Mouse (Mus musculus) adrenal gland, postnatal 36 days (tissue): ENCODE results near the gene Sgca. TPM values are rescaled to one million over a fixed set of nuclear protein-coding genes. Genes with fewer than 3 reads are reported as not detected.
A peak's percentile ranks its signal among the peaks of the same experiment; 100 is the strongest.
"Not testable (repeated sequence)": the region's sequence is repeated elsewhere in the genome, so short reads cannot be mapped to it uniquely, and the experiment has no call there.

Experiments
- DNase-seq, 2 experiments: peaks; one replicate each; pipeline ENCODE4 v3.0.0; 2021; ENCODE audit warnings: mixed read lengths in 1 of 2
- total RNA-seq, 2 experiments: library from RNA; stranded (reverse); gene quantifications; 2 replicates each; pipeline ENCODE4 v1.2.3; 2021

Gene Sgca
- total RNA-seq, 2 experiments from 2014 or later: not detected

DNA sequence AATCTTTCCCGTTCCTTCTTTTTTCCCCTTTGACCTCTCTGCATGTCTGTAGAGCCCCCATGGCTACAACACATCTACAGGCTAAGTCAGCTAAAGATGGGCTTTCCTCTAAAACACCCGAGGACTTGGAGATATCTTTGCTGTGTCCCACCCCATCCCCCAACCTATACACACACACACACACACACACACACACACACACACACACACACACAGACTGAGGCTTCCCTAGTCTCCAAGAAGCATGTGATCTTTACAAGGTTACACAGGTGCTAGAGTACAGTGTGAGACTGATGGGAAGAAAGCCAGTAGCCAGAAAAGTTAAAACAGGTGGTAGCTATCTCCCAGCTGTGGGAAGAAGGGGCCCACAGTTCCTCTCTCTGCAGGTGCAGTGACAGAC is 10.3 kb upstream of the Sgca start:
- no peak for DNase-seq

DNA sequence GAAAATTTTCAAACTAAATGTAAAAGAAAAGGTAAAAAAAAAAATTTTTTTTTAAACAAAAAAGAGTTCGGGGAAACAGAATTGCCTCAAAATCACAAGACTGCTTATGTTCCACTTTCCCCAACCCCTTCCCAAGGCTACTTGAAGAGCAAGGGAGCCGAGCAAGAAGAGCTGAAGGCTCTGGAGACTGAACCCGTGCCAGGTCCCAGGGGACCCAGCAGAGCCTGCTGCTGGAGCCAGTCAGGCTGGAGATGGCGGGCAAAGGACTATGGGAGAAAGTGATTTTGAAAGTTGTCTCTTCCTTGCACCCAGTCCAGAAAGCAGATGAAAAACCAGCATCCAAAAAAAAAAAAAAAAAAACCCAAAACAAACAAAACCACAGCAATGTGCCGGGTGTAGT is 9.7 kb upstream of the Sgca start:
- DNase-seq: no peak

DNA sequence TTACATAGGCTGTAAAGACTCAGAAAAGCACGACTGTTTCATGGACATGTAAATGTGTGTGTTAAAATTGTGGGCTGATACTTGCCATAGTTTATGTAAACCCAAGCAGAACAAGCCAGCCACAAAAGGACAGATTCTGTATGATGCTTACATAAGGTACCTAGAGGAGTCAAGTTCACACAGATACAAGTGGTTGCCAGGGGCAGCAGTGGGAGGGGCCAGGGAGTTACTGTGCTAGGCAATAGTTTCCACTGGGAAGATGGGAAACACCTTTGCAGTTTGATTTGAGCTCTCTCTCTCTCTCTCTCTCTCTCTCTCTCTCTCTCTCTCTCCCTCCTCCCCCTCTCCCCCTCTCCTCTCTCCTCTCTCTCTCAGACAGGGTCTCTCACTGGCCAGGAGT is 9.0 kb upstream of the Sgca start:
- peak in 1 of 2 experiments; percentile 60 for DNase-seq

DNA sequence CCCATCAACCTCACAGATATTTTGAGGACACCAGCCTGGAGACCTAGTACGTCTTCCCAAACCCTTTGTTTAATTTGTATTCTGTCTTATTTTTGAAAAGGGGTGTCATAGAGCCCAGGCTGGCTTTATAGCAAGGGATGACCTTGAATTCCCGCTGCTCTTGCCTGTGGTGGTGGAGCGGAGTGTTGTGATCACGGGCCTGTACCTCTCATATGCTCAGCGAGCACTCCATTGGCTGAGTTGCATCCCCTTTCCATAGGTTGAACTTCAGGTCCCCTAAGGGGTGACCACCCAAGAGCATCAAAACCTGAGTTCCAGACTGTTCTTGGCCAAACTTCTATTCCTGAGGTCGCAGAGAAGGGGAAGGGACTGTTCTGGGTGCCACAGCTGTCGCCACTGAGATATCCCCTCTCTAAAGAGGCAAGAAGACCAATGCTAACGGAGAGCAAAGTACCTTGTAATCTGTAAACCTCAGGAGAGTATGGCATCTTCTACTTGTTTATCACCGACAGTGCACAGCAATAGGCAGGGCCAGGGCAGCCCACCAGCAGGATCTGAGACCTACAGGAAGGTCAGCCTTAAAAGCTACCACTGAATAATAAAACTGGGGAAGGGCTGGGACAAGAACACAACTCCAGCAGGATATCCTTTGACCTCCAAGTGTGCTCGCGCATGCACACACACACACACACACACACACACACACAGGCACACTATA is 3.5 kb upstream of the Sgca start:
- no peak for DNase-seq

DNA sequence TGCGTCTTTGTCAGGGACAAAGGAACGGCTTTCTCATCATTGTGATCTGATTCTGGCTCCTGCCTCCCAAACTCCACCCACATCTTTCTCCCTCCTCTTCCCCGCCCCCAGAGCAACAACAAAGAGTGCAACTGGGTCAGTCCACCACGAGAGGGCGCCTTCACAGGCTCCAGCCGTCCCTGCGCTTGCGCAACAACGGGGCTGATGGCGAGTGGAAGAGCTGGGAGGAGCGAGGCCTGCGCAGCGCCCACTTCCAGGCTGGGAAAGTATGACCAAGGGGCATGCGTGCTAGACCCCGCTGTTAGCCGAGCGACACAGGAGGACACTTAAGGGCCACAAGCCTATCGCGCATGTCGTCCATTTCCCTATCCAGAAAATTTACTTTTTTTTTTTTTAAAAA is 2.8 kb upstream of the Sgca start:
- DNase-seq: peak; percentile 97 to 99

DNA sequence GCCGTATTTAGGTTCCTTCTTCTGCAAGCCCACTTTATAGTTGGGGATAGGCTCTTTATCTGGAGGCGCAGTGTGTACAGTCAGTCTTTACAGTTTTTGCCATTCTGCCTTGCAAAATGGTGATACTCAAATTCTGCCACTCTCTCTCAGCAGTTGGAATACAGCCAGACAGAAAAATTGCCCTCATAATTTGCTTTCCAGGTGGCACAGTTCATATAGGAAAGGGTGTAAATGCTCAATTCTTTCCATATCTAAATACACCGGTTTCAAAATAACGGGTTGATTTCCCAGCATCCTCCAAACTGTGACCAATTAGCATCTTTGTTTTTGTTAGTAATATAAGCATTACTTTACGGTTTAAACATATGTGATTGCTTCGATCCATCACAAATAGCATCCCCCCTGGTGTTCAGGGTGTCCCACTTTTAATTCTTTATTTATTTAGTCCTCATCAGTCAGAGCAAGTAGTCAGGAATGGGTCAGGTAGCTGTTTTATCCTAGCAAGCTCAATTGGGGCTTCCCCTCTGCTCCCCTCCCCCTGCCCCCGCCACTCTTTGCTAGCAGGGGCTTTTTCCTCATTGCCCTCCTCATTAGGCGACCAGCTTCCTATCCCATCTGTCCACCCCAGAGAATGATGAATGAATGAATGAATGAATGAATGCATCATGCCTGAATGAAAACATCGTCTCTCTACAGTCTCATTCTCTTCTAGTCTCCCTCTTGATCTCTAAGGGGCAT is 2.2 kb upstream of the Sgca start:
- no peak for DNase-seq

DNA sequence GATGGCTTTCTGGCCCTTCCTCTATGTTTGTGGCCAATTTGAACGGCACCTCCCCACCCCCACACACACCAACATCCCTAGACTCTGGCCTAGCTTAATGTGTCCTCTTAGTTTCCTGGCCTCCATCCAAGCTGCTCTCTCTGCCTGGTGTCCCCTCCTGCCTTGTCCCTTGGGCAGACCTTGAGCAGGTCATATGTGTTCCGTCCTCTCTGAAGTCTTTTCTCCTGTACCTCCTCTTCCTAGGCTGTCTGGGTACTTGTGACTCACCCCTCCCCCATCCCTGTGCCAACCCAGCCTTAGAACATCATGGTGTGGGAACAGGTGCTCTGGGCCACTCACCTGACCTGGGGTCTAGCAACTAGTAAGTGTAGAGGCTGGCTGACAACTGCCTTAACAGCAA is 1.2 kb downstream of the Sgca start:
- DNase-seq: no peak

DNA sequence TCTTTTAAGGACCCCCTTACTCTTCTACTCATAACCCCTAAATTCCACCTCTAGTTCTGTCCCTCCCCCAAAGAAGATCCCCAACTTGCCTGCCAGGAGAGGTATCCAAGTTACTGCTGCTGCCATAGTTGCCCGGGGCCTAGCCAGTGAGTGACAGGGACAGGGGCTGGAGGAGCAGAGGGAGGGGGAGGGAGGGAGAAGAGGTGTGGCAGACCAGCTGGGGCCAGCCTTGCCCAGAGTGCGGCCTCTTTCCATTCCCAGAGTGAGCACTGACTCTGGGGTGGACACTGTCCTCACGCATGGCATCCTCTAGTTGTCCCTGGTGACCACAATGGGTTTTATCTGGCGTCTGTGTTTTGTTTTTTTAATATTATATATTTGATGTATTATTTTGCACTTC is 2.8 kb downstream of the Sgca start:
- DNase-seq: no peak

DNA sequence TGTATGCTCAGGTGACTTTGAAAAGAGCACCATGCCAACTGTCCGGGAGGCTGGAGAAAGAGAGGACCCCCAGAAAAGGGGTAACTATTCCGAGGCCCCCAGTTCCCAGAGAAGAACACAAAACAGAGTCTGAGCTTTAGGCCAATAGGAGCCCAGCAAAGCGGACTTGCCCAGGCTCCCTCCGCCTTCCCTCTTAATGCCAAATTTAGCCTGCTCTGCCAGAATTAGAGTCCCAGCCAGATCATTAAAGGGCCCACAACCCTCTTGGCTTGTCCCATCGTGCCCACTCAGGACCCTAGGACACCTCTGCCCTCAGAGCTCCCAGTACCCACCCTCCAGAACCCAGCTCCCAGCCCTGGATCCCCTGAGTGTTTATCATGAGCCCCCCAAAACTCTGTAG is 3.2 kb downstream of the Sgca start:
- no peak for DNase-seq

DNA sequence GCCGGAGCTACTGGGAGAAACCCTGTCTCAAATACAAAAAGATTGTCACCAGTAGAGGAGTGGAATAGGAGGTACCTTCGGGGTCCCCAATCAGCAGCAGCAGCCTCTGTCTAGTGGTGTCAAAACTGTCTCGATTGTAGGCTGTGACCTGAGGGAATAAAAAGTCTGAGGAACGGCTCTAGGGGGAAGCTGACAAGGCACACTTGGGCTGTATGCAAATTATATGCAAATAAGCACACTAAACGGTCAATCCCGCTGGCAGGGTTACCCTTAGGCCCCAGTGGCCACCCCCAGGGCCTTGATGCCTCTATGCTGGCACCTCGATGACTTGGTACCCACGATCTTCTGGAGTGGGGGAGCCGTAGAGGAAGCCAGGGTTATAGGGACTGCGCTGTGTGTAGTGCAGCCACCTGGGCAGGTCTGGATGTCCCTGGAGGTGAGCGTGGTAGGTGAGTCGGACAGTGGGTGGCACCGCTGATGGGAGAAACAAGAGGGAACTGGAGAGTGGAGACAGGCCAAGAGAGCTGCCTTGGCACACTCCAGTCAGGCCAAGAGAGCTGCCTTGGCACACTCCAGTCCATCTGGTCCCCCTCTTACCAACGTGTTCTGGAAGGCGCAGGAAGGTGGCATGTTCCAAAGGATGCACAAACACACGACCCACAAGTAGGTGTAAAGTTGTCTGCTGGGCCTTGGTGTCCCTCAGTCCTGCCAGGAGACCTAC is 4.1 kb downstream of the Sgca start:
- DNase-seq: no peak

DNA sequence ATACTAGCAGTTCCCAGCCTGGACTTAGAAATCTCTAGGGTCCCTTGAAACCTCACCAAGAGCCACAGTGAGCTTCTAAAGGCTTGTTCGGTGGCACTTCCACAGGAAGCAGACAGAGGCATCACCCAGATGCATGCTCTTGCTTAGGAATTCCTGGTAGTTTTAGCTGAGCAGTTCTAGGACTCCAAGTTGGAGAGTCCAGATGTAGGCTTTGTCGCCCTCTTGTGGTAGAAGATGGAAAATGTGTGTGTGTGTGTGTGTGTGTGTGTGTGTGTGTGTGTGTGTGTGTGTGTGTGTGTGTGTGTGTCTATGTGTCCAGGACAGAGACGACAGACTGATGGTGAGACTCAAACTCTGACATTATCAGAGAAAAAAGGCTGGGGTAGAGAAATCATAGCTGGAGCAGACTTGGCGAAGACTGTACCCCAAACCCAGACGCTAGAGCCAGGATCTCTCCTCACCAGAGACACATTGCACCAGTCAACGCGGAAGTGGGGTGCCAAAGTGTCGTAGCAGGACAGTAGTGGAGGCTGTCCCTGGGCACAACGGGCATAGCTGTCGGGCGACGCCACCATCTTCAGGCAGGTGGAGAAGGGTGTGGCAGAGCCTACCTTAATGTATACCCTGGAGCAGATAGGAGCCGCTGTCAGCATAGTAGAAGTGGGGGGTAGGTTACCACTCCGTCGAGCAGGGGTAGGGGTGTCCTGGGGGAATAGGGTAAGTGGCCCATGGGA is 5.8 kb downstream of the Sgca start:
- peak; percentile 64 to 73 for DNase-seq

DNA sequence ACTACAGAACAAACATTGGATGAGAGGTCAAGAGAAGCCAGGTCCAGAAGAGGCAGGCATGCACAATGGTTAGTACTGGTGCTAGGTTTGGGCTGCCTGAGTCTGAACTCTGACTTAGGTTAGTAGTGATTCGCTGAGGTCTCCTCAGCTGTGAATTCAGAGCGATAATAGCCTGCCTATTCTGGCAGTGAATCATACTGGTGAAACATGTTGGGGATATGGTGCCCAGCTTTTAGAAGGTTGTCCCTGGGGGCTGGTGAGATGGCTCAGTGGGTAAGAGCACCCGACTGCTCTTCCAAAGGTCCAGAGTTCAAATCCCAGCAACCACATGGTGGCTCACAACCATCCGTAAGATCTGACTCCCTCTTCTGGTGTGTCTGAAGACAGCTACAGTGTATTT is 6.4 kb downstream of the Sgca start:
- not testable (repeated sequence) for DNase-seq

DNA sequence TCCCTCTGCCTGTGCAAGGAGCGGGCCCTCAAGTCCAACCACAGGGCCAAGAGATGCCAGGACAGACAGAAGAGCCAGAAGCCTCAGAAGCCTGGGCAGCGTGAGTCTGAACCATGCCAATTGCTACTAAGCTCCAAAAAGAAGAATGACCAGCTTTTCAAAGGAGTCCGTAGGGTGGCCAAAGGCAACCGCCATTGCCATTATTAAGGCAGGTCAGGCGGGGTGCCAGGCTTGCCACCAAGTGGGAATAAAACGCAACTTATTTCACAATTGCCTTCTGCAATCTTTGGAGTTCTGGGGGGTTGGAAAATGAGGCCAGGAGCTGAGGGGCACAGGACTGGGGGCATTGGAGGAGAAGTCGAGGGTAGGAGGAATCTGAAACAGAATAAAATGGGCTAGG is 7.9 kb downstream of the Sgca start:
- DNase-seq: peak in 1 of 2 experiments; percentile 38

DNA sequence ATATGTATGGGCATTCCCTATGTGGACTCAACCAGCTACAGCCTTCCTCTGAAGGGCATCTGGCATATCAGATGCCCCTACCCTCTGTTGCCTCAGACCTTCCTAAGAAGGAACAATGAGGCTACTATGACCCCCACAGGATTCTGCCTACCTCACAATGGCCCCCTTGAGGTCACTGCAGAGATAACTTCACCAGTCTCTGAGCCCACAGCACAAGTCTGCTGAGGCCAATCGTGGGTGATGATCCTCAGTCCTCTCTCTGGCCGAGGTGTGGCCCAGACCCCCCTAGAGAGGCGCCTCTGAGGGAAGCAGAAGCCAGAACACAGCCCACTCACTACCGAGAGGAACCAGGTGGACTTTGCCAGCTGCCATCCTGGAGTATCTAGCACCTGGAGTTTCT is 8.7 kb downstream of the Sgca start, which contains the start of gene Hils1:
TSS of gene Hils1 (plus strand) at position 175 of the 400 bp plus-strand sequence.
- DNase-seq: no peak

DNA sequence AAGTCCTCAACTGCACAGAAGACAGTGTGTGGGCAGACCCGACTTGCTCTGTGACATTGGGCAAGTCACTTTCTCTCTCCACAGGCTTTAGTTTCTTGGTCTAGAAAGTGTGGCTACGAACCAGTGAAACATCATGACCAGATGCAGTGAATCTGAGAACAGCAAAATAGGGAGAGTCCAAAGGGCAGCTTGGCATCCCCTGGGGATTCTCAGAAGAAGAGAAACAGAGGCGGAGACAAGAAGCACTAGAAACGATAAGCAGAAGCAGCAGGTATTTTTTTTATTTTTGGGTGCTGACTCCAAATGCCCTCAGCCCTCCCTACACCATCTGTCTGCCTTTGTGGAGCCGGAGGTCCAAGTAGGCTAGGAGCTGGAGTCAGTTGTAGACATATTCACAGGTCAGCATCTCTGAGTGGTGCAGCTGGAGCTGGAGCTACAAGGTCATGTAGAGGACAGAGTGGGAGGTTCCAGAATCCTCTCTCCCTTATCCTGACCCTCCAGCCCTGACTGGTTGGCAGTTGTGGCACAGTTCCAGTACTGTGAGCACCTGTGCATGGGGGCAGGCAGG is 13.5 kb downstream of the Sgca start:
- DNase-seq: no peak

DNA sequence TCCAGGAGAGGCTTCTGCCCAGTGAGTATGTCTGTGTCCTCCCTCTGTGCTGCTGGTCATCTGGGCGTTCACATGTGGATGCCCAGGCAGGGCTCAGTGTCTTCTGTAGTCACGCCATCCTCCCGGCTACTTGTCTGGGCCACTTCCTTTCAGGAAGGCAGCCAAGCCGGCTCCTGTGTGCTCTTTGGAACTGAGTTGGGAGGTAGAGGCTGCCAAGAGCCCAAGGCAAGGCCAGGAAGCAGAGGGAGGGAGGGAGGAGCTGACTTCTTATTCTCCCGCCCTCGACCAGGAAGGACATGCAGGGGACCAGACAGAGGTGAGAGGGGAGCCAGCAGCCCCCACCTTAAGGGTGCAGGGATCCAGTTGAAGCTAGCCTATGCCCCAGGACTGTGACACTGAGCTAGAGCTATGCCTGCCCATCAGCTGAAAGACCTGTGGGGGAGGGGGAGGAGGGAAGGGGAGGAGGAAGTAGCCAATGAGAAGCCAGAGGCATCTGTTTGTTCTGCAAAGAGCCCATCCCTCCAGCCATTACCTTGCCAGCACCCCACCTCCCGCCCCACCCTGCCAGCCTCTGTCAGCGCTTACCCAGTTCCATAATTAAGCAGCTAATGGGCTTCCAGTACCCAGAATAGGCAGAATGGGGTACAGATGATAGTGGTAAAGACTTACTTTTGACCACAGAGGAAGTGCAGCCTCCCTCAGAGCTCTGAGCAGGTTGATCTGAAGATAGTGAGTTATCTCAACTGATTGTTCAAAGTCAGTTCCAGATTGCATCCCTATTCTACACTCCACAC is 17.9 kb downstream of the Sgca start:
- DNase-seq: peak; percentile 76 to 83

DNA sequence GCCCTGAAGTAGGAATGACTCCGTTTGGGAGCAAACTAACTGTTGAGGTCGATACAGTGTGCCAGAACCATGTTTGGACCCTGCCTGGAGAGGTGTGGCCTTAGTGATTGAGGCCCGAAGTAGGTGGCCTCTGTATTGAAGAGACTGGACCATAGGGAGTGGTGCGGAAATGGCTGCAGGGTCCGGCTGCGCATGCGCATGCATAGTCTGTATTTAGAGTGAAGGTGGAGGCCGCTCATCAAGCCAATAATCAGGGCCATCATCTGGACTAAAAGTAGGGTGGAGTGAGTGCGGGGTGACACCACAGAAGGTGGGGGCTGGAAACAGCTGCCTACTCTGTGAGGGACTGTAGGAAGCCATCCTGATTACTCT is 18.4 kb downstream of the Sgca start:
- DNase-seq: no peak

DNA sequence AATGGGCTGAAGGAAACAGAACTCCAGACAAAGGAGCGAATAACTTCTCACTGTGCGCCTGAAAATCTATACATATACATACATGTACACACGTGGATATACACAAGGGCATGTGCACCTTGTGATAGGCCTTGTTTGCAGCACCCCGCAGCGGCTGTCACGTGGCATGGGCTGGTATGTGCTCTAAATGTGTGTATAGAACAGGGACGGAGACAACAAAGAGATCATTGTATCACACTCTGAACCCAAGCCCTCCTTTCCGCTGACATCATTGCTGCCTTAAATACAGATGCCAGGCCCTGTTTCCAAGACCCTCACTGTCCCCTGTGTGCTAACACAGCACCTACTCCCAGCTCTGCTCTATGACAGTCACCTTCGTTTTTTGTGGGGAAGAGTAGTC is 21.0 kb downstream of the Sgca start:
- no peak for DNase-seq

DNA sequence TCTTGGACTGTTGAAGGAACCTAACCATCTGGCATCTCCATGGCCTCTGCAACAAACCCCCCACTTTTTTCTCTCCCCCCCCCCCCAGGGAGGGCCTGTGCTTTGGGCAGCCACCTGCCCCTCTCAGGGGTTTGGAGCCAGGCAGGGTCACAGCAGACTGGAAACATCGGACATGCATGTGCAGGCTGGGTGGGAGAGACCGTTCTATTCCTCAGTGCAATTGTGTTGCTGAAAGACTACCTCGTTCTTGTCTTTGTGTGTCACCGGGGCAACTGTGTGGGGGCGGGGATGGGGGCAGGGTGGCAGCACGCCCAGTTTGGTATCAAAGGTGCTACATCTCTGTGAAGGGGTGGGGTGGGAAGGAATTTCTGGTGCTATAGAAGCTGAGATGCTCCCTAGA is 24.0 kb downstream of the Sgca start:
- DNase-seq: no peak

DNA sequence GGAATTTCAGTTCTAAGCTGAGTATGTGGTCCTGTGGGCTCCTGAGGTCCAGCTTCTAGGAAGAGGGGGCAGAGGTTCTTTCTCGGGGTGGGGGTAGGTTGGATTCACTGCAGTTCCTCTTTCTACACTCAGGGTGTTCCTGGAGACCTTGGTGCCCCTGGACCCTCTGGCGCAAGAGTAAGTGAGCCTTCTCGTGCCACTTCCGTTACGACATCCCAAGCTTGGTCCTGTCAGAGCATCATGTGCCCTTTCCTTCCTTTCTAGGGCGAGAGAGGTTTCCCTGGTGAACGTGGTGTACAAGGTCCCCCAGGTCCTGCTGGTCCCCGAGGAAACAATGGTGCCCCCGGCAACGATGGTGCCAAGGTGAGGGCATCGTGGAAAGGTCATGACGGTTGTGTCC is 30.9 kb downstream of the Sgca start:
- DNase-seq: no peak

DNA sequence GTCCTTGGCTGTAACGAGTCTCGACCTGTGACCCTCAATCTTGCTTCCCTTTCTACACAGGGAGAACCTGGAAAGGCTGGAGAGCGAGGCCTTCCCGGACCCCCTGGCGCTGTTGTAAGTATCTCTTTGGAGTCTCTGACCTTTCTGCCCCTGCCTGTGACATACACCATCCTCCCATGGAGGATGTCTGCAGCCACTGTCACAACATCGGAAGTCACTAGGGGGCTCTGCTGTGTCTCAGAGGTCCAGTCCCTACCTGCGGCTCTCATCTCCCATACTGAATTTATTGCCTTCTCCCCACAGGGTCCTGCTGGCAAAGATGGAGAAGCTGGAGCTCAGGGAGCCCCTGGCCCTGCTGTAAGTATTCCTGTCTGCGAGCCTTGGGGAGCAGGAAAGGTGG is 31.8 kb downstream of the Sgca start:
- DNase-seq: no peak
